Mouse (Mus musculus) forebrain, embryonic 15.5 days (tissue): Measurements from ENCODE around the gene Wwox. TPM values are rescaled to one million over a fixed set of nuclear protein-coding genes. Genes with fewer than 3 reads are reported as not detected.

Experiments
- ATAC-seq: fragments of 200-750 bp; cut with Nextera tagmentation; replicated peaks from 2 replicates; pipeline ENCODE4 v1.8.0; 2017; ENCODE audit warnings: mild to moderate bottlenecking, moderate TSS enrichment, moderate library complexity
- H3K27ac ChIP-seq: fragments of 300-500 bp; sonication (generic); replicated peaks from 2 replicates; pipeline ENCODE4 v1.5.1; 2015; ENCODE audit warnings: mild to moderate bottlenecking, inconsistent platforms
- H3K27me3 ChIP-seq: fragments of 300-500 bp; sonication (generic); 2 replicates; pipeline ENCODE4 v1.6.1; 2015; ENCODE audit warnings: inconsistent platforms
- H3K36me3 ChIP-seq: fragments of 300-500 bp; sonication (generic); 2 replicates; pipeline ENCODE4 v1.6.1; 2015; ENCODE audit warnings: mild to moderate bottlenecking, inconsistent platforms
- H3K4me1 ChIP-seq: fragments of 300-500 bp; sonication (generic); 2 replicates; pipeline ENCODE4 v1.6.1; 2015; ENCODE audit warnings: inconsistent platforms
- H3K4me2 ChIP-seq: fragments of 300-500 bp; sonication (generic); replicated peaks from 2 replicates; pipeline ENCODE4 v1.6.1; 2015; ENCODE audit warnings: mild to moderate bottlenecking, inconsistent platforms
- H3K4me3 ChIP-seq: fragments of 300-500 bp; sonication (generic); 2 replicates; pipeline ENCODE4 v1.5.1; 2015; ENCODE audit warnings: mild to moderate bottlenecking, inconsistent platforms
- H3K9ac ChIP-seq: fragments of 300-500 bp; sonication (generic); replicated peaks from 2 replicates; pipeline ENCODE4 v1.6.1; 2015; ENCODE audit warnings: mild to moderate bottlenecking, inconsistent platforms
- H3K9me3 ChIP-seq: fragments of 300-500 bp; sonication (generic); 2 replicates; pipeline ENCODE4 v1.6.1; 2016; ENCODE audit warnings: inconsistent platforms
- WGBS: fragments of 180-500 bp; shearing (Covaris S2); methylation state at CpG from one replicate; pipeline ENCODE4 v1.1.7; 2015; ENCODE audit warnings: mixed read lengths; 5-methylcytosine and 5-hydroxymethylcytosine counted together
- polyA plus RNA-seq: library from polyadenylated mRNA; unstranded; fragments of >200 nt; fragmentation: Nextera tagmentation; extraction: Ambion mirVana; gene quantifications from 2 replicates; pipeline ENCODE4 v1.2.1, GENCODE M21; 2015

Gene Wwox
- polyA plus RNA-seq, 1 experiment from 2014 or later: 10.7 TPM

GRCm38 (mm10) chr8:114927917-114928316 is 488.5 kb downstream of the Wwox start:
- no peak for ATAC-seq
- Histone ChIP-seq H3K4me3 (no peak overlapping the region), H3K27ac (no peak overlapping the region), H3K9me3 (no peaks in the 10 kb centered on the region), H3K27me3 (peaks cover 34% of the 10 kb centered on the region; the same call in 1 of the 2 replicates), H3K36me3 (no peaks in the 10 kb centered on the region), H3K9ac (no peak overlapping the region), H3K4me1 (0 out of 2 replicates have a peak, but pooled peaks cover 8% of the 10 kb centered on the region), H3K4me2 (no peak overlapping the region)
- WGBS: 94% methylated on average over 4 of the region's 4 CpGs

GRCm38 (mm10) chr8:114929597-114929996 is 490.1 kb downstream of the Wwox start:
- 97% methylated on average over 4 of the region's 4 CpGs for WGBS

GRCm38 (mm10) chr8:114932071-114932630 is 492.7 kb downstream of the Wwox start:
- Histone ChIP-seq H3K4me1 (0 out of 2 replicates have a peak, but pooled peaks cover 13% of the 10 kb centered on the region), H3K9me3 (no peaks in the 10 kb centered on the region), H3K4me3 (no peak overlapping the region), H3K27me3 (peaks cover 38% of the 10 kb centered on the region), H3K4me2 (no peak overlapping the region), H3K27ac (no peak overlapping the region), H3K36me3 (no peaks in the 10 kb centered on the region), H3K9ac (no peak overlapping the region)
- ATAC-seq: no peak
- 27% methylated on average over 18 of the region's 18 CpGs for whole genome bisulfite sequencing

More at GRCm38 (mm10) chr8:114929597-114929996, 490.1 kb downstream of the Wwox start:
- Histone ChIP-seq H3K4me1 (0 out of 2 replicates have a peak, but pooled peaks cover 8% of the 10 kb centered on the region), H3K27me3 (peaks cover 37% of the 10 kb centered on the region; the same call in 1 of the 2 replicates), H3K27ac (no peak overlapping the region), H3K4me2 (no peak overlapping the region), H3K4me3 (no peak overlapping the region), H3K36me3 (no peaks in the 10 kb centered on the region), H3K9me3 (no peaks in the 10 kb centered on the region), H3K9ac (no peak overlapping the region)
- ATAC-seq: no peak

- no peak overlapping the region for H3K4me2 ChIP-seq
- no peaks in the 10 kb centered on the region for H3K36me3 ChIP-seq
- H3K27ac ChIP-seq: no peak overlapping the region
- H3K4me1 ChIP-seq: peaks cover 18% of the 10 kb centered on the region; the same call in 1 of the 2 replicates
- H3K9me3 ChIP-seq: no peaks in the 10 kb centered on the region
- H3K4me3 ChIP-seq: no peak overlapping the region
- 44% methylated on average over 1 of the region's 1 CpGs for WGBS
- peaks cover 40% of the 10 kb centered on the region for H3K27me3 ChIP-seq
- ATAC-seq: no peak
- no peak overlapping the region for H3K9ac ChIP-seq
These were observed 493.8 kb downstream of the Wwox start for GRCm38 (mm10) chr8:114933248-114933647.

- H3K4me1 ChIP-seq: peaks cover 21% of the 10 kb centered on the region; the same call in 1 of the 2 replicates
- no peaks in the 10 kb centered on the region for H3K9me3 ChIP-seq
- no peak overlapping the region for H3K9ac ChIP-seq
- H3K27ac ChIP-seq: no peak overlapping the region
- H3K27me3 ChIP-seq: peaks cover 39% of the 10 kb centered on the region
- no peaks in the 10 kb centered on the region for H3K36me3 ChIP-seq
- no peak overlapping the region for H3K4me3 ChIP-seq
- ATAC-seq: peak; percentile 89
- H3K4me2 ChIP-seq: no peak overlapping the region
- WGBS: 4% methylated on average over 10 of the region's 10 CpGs
These were observed 497.4 kb downstream of the Wwox start for GRCm38 (mm10) chr8:114936887-114937286.

GRCm38 (mm10) chr8:114939338-114939737 is 499.9 kb downstream of the Wwox start:
- 90% methylated on average over 8 of the region's 8 CpGs for WGBS
- H3K9ac ChIP-seq: no peak overlapping the region
- no peak overlapping the region for H3K27ac ChIP-seq
- no peak overlapping the region for H3K4me3 ChIP-seq
- no peaks in the 10 kb centered on the region for H3K9me3 ChIP-seq
- H3K4me1 ChIP-seq: peaks cover 13% of the 10 kb centered on the region; the same call in 1 of the 2 replicates
- H3K27me3 ChIP-seq: peaks cover 38% of the 10 kb centered on the region
- no peaks in the 10 kb centered on the region for H3K36me3 ChIP-seq
- no peak overlapping the region for H3K4me2 ChIP-seq
- ATAC-seq: no peak

GRCm38 (mm10) chr8:114941096-114941495 is 501.6 kb downstream of the Wwox start:
- no peak overlapping the region for H3K9ac ChIP-seq
- 83% methylated on average over 5 of the region's 5 CpGs for WGBS
- ATAC-seq: no peak

GRCm38 (mm10) chr8:114941644-114942043 is 502.2 kb downstream of the Wwox start:
- no peak overlapping the region for H3K4me3 ChIP-seq
- ATAC-seq: no peak
- H3K4me1 ChIP-seq: peaks cover 13% of the 10 kb centered on the region; the same call in 1 of the 2 replicates
- no peak overlapping the region for H3K9ac ChIP-seq
- no peaks in the 10 kb centered on the region for H3K9me3 ChIP-seq
- peaks cover 32% of the 10 kb centered on the region for H3K27me3 ChIP-seq
- 84% methylated on average over 9 of the region's 9 CpGs for WGBS
- H3K36me3 ChIP-seq: no peaks in the 10 kb centered on the region
- H3K4me2 ChIP-seq: no peak overlapping the region
- no peak overlapping the region for H3K27ac ChIP-seq

More at GRCm38 (mm10) chr8:114941096-114941495, 501.6 kb downstream of the Wwox start:
- no peaks in the 10 kb centered on the region for H3K9me3 ChIP-seq
- H3K4me3 ChIP-seq: no peak overlapping the region
- H3K4me2 ChIP-seq: no peak overlapping the region
- H3K27ac ChIP-seq: no peak overlapping the region
- no peaks in the 10 kb centered on the region for H3K36me3 ChIP-seq
- H3K27me3 ChIP-seq: peaks cover 32% of the 10 kb centered on the region
- peaks cover 13% of the 10 kb centered on the region; the same call in 1 of the 2 replicates for H3K4me1 ChIP-seq

- Histone ChIP-seq H3K4me1 (no peaks in the 10 kb centered on the region), H3K9ac (no peak overlapping the region), H3K27ac (no peak overlapping the region), H3K4me2 (no peak overlapping the region), H3K9me3 (no peaks in the 10 kb centered on the region), H3K27me3 (peaks cover 10% of the 10 kb centered on the region), H3K36me3 (no peaks in the 10 kb centered on the region), H3K4me3 (no peak overlapping the region)
- WGBS: 70% methylated on average over 6 of the region's 6 CpGs
- ATAC-seq: no peak
These were observed 508.5 kb downstream of the Wwox start for GRCm38 (mm10) chr8:114947921-114948320.

GRCm38 (mm10) chr8:114956377-114957168 is 517.1 kb downstream of the Wwox start:
- H3K9ac ChIP-seq: no peak overlapping the region
- ATAC-seq: no peak
- no peaks in the 10 kb centered on the region for H3K9me3 ChIP-seq
- no peaks in the 10 kb centered on the region for H3K36me3 ChIP-seq
- H3K27me3 ChIP-seq: no peaks in the 10 kb centered on the region
- H3K4me1 ChIP-seq: no peaks in the 10 kb centered on the region
- H3K4me3 ChIP-seq: no peak overlapping the region
- no peak overlapping the region for H3K4me2 ChIP-seq
- 80% methylated on average over 8 of the region's 8 CpGs for WGBS
- no peak overlapping the region for H3K27ac ChIP-seq

GRCm38 (mm10) chr8:114958437-114959107 is 519.1 kb downstream of the Wwox start:
- H3K4me3 ChIP-seq: no peak overlapping the region
- H3K9me3 ChIP-seq: no peaks in the 10 kb centered on the region
- H3K4me1 ChIP-seq: no peaks in the 10 kb centered on the region
- no peaks in the 10 kb centered on the region for H3K36me3 ChIP-seq
- H3K27ac ChIP-seq: no peak overlapping the region
- WGBS: 86% methylated on average over 16 of the region's 16 CpGs
- no peak for ATAC-seq
- no peak overlapping the region for H3K9ac ChIP-seq
- no peaks in the 10 kb centered on the region for H3K27me3 ChIP-seq
- H3K4me2 ChIP-seq: no peak overlapping the region

GRCm38 (mm10) chr8:114959406-114959805 is 520.0 kb downstream of the Wwox start:
- no peak overlapping the region for H3K4me2 ChIP-seq
- H3K27me3 ChIP-seq: no peaks in the 10 kb centered on the region
- H3K9me3 ChIP-seq: no peaks in the 10 kb centered on the region
- H3K27ac ChIP-seq: no peak overlapping the region
- no peak overlapping the region for H3K4me3 ChIP-seq
- H3K4me1 ChIP-seq: no peaks in the 10 kb centered on the region
- no peak overlapping the region for H3K9ac ChIP-seq
- 85% methylated on average over 11 of the region's 11 CpGs for WGBS
- H3K36me3 ChIP-seq: no peaks in the 10 kb centered on the region
- no peak for ATAC-seq
